Mouse (Mus musculus): ENCODE measurements around the gene Coro7. TPM values are rescaled to one million over a fixed set of nuclear protein-coding genes. Genes with fewer than 3 reads are reported as not detected.

The Coro7 gene
- polyA plus RNA-seq, 1 experiment from 2014 or later, result 13.7 TPM

GRCm38 (mm10) chr16:4639831-4640237 lies 39.7 kb downstream of the Coro7 start, which contains the start of the genes Vasn and Dnaja3:
TSS of gene Vasn (plus strand) at chr16:4639941.
TSS of gene Dnaja3 (plus strand) at chr16:4639989.
- peak within 1 kb of the TSS; percentile 91 for H3K9ac ChIP-seq (ENCODE audit: low read length)
- H3K9me3 ChIP-seq (replicated peaks; ENCODE audit: control insufficient read depth, low read length), result no peaks in the 10 kb centered on the region
- peaks cover 64% of the 10 kb centered on the region for H3K4me1 ChIP-seq (ENCODE audit: control insufficient read depth, insufficient read depth, low read length)
- no peaks in the 10 kb centered on the region for H3K36me3 ChIP-seq (ENCODE audit: control insufficient read depth, insufficient read depth)
- peak within 1 kb of the TSS; percentile 86 for H3K4me3 ChIP-seq (ENCODE audit: low read length)
- peak; percentile 83 for ATAC-seq (replicated peaks; ENCODE audit: extremely low read depth, insufficient read depth, low FRiP score)
- peak within 1 kb of the TSS; percentile 94 for H3K4me2 ChIP-seq (ENCODE audit: low read depth, low read length)
- H3K27me3 ChIP-seq (ENCODE audit: control insufficient read depth, insufficient read depth, low read length), result no peaks in the 10 kb centered on the region
- H3K27ac ChIP-seq (ENCODE audit: low read length), result peak within 1 kb of the TSS; percentile 94
- WGBS, result under 1% methylated on average over 22 of the region's 22 CpGs

DNA sequence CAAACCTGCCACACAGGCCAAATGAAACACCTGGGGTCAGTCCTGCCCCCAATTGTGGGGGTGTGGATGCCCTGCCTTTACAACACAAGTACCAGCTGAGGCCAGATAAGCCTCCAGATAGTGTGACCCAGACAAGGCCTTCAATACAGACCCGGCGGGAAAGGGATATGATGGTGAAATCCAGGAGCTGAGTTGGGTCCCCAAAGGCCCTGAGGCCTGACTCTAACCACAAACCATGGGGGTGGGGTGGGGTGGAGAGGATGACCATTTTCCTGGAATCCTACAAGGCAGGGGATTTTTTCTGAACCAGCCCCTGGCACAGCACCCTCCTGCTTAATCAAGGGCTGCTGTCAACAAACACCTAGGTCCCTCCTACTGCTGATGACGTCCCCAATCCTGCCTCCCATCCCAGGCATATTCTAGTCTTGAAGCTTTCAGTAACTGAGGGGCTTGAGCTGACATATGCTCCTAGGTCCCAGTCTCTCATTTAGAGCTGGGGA lies 40.6 kb downstream of the Coro7 start:
- no peak overlapping the region for H3K4me2 ChIP-seq (ENCODE audit: low read depth, low read length)
- no peak overlapping the region for H3K9ac ChIP-seq (ENCODE audit: low read length)
- no peak overlapping the region for H3K27ac ChIP-seq (ENCODE audit: low read length)
- ATAC-seq (replicated peaks; ENCODE audit: extremely low read depth, insufficient read depth, low FRiP score), result no peak
- peaks cover 61% of the 10 kb centered on the region for H3K4me1 ChIP-seq (ENCODE audit: control insufficient read depth, insufficient read depth, low read length)
- H3K36me3 ChIP-seq (ENCODE audit: control insufficient read depth, insufficient read depth), result no peaks in the 10 kb centered on the region
- no peaks in the 10 kb centered on the region for H3K27me3 ChIP-seq (ENCODE audit: control insufficient read depth, insufficient read depth, low read length)
- H3K9me3 ChIP-seq (replicated peaks; ENCODE audit: control insufficient read depth, low read length), result no peaks in the 10 kb centered on the region
- H3K4me3 ChIP-seq (ENCODE audit: low read length), result no peak overlapping the region
- 52% methylated on average over 3 of the region's 3 CpGs for WGBS

GRCm38 (mm10) chr16:4635760-4636159 lies 43.8 kb downstream of the Coro7 start:
- Histone ChIP-seq H3K9ac (ENCODE audit: low read length) (peak overlapping the region; percentile 41), H3K4me3 (ENCODE audit: low read length) (no peak overlapping the region), H3K4me1 (ENCODE audit: control insufficient read depth, insufficient read depth, low read length) (peaks cover 29% of the 10 kb centered on the region), H3K9me3 (replicated peaks; ENCODE audit: control insufficient read depth, low read length) (no peaks in the 10 kb centered on the region), H3K27me3 (ENCODE audit: control insufficient read depth, insufficient read depth, low read length) (no peaks in the 10 kb centered on the region), H3K36me3 (ENCODE audit: control insufficient read depth, insufficient read depth) (no peaks in the 10 kb centered on the region), H3K27ac (ENCODE audit: low read length) (no peak overlapping the region), H3K4me2 (ENCODE audit: low read depth, low read length) (no peak overlapping the region)
- 50% methylated on average over 4 of the region's 4 CpGs for WGBS
- no peak for ATAC-seq (replicated peaks; ENCODE audit: extremely low read depth, insufficient read depth, low FRiP score)

DNA sequence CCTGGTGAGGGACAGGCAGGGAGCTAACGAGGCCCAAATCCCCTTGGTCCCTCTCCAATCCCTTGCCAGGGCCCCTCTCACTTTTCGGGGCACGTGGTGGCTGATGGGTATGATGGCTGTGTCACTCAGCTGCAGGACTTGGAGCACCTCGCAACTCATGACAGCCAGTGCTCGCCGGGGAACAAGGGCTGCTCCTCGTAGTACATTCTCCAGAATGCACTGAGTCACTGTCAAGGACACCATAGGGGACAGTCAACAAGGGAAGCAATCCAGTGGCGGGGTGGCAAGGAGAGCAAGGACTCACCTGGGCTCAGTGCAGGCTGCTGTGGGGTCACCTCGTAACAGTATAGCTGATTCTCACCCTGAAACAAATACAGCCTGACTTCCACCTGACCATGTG lies 44.9 kb downstream of the Coro7 start:
- Histone ChIP-seq H3K9me3 (replicated peaks; ENCODE audit: control insufficient read depth, low read length) (no peaks in the 10 kb centered on the region), H3K9ac (ENCODE audit: low read length) (peak overlapping the region; percentile 41), H3K4me3 (ENCODE audit: low read length) (no peak overlapping the region), H3K4me2 (ENCODE audit: low read depth, low read length) (no peak overlapping the region), H3K27ac (ENCODE audit: low read length) (peak overlapping the region; percentile 47; the same call in 1 of the 2 replicates), H3K4me1 (ENCODE audit: control insufficient read depth, insufficient read depth, low read length) (peaks cover 24% of the 10 kb centered on the region), H3K27me3 (ENCODE audit: control insufficient read depth, insufficient read depth, low read length) (no peaks in the 10 kb centered on the region), H3K36me3 (ENCODE audit: control insufficient read depth, insufficient read depth) (no peaks in the 10 kb centered on the region)
- WGBS, result 55% methylated on average over 9 of the region's 9 CpGs
- ATAC-seq (replicated peaks; ENCODE audit: extremely low read depth, insufficient read depth, low FRiP score), result no peak

GRCm38 (mm10) chr16:4633661-4634060 lies 45.9 kb downstream of the Coro7 start:
- H3K27me3 ChIP-seq (ENCODE audit: control insufficient read depth, insufficient read depth, low read length), result no peaks in the 10 kb centered on the region
- ATAC-seq (replicated peaks; ENCODE audit: extremely low read depth, insufficient read depth, low FRiP score), result no peak
- H3K9ac ChIP-seq (ENCODE audit: low read length), result no peak overlapping the region
- 91% methylated on average over 3 of the region's 3 CpGs for WGBS
- H3K4me1 ChIP-seq (ENCODE audit: control insufficient read depth, insufficient read depth, low read length), result peaks cover 18% of the 10 kb centered on the region
- no peak overlapping the region for H3K27ac ChIP-seq (ENCODE audit: low read length)
- H3K4me2 ChIP-seq (ENCODE audit: low read depth, low read length), result no peak overlapping the region
- H3K4me3 ChIP-seq (ENCODE audit: low read length), result no peak overlapping the region
- no peaks in the 10 kb centered on the region for H3K36me3 ChIP-seq (ENCODE audit: control insufficient read depth, insufficient read depth)
- no peaks in the 10 kb centered on the region for H3K9me3 ChIP-seq (replicated peaks; ENCODE audit: control insufficient read depth, low read length)

GRCm38 (mm10) chr16:4632050-4632449 lies 47.5 kb downstream of the Coro7 start:
- 44% methylated on average over 7 of the region's 7 CpGs for WGBS
- H3K27ac ChIP-seq (ENCODE audit: low read length), result no peak overlapping the region
- H3K9me3 ChIP-seq (replicated peaks; ENCODE audit: control insufficient read depth, low read length), result no peaks in the 10 kb centered on the region
- H3K36me3 ChIP-seq (ENCODE audit: control insufficient read depth, insufficient read depth), result no peaks in the 10 kb centered on the region
- no peak overlapping the region for H3K4me2 ChIP-seq (ENCODE audit: low read depth, low read length)
- H3K27me3 ChIP-seq (ENCODE audit: control insufficient read depth, insufficient read depth, low read length), result no peaks in the 10 kb centered on the region
- no peak overlapping the region for H3K4me3 ChIP-seq (ENCODE audit: low read length)
- ATAC-seq (replicated peaks; ENCODE audit: extremely low read depth, insufficient read depth, low FRiP score), result no peak
- H3K4me1 ChIP-seq (ENCODE audit: control insufficient read depth, insufficient read depth, low read length), result peaks cover 20% of the 10 kb centered on the region
- H3K9ac ChIP-seq (ENCODE audit: low read length), result no peak overlapping the region

DNA sequence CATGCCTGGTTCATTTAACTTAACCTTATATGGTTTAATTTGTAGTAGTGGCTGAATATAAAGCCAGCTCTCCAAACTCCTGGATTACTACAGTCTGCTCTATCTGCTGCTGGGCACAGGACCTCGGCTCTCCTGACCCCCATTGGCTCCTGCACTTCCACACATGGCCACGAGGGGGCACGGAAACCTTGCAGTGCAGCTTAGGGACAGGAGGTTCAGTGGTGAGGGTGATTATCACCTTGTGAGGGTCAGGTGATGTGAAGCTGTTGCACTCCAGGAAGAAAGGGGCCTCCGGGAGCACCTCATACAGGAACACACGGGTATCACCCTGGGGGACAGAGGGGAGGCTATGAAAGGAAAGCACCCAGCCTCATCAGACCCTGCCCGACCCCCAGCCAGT lies 49.6 kb downstream of the Coro7 start:
- 19% methylated on average over 6 of the region's 6 CpGs for WGBS
- no peak overlapping the region for H3K4me3 ChIP-seq (ENCODE audit: low read length)

DNA sequence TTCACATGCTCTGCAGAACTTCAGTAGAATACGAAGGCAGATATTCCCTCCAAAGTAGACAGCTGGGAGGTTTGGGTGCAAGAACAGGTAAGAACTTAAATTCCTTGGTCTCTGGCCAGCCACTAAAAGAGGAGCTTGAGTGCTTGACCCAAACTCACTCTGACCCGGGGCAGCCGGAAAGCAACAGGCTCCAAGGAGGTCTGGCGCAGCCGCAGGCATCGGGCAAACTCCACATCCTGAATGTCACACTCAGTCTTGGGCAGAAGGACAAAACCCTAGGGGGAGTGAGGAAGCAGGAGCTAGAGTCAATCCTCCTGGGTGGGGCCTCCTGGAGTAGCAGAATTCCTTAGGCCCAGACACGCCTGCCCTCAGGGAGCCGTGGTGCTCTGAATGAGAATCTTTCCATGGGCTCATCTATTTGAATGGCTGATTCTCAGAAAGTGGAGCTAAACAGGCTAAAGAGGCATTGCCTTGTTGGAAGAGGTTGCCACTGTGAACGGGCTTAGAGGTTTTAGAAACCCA lies 50.6 kb downstream of the Coro7 start:
- 90% methylated on average over 9 of the region's 9 CpGs for WGBS
- peaks cover 7% of the 10 kb centered on the region for H3K4me1 ChIP-seq (ENCODE audit: control insufficient read depth, insufficient read depth, low read length)
- H3K4me3 ChIP-seq (ENCODE audit: low read length), result no peak overlapping the region
- no peak overlapping the region for H3K9ac ChIP-seq (ENCODE audit: low read length)
- H3K9me3 ChIP-seq (replicated peaks; ENCODE audit: control insufficient read depth, low read length), result no peaks in the 10 kb centered on the region
- no peak overlapping the region for H3K27ac ChIP-seq (ENCODE audit: low read length)
- no peak overlapping the region for H3K4me2 ChIP-seq (ENCODE audit: low read depth, low read length)
- no peaks in the 10 kb centered on the region for H3K27me3 ChIP-seq (ENCODE audit: control insufficient read depth, insufficient read depth, low read length)
- no peaks in the 10 kb centered on the region for H3K36me3 ChIP-seq (ENCODE audit: control insufficient read depth, insufficient read depth)
- ATAC-seq (replicated peaks; ENCODE audit: extremely low read depth, insufficient read depth, low FRiP score), result no peak

More for the DNA sequence above, 49.6 kb downstream of the Coro7 start:
- Histone ChIP-seq H3K9ac (ENCODE audit: low read length) (peak overlapping the region; percentile 23; the same call in 1 of the 2 replicates), H3K4me1 (ENCODE audit: control insufficient read depth, insufficient read depth, low read length) (peaks cover 12% of the 10 kb centered on the region), H3K9me3 (replicated peaks; ENCODE audit: control insufficient read depth, low read length) (no peaks in the 10 kb centered on the region), H3K36me3 (ENCODE audit: control insufficient read depth, insufficient read depth) (no peaks in the 10 kb centered on the region), H3K4me2 (ENCODE audit: low read depth, low read length) (no peak overlapping the region), H3K27ac (ENCODE audit: low read length) (no peak overlapping the region), H3K27me3 (ENCODE audit: control insufficient read depth, insufficient read depth, low read length) (no peaks in the 10 kb centered on the region)
- ATAC-seq (replicated peaks; ENCODE audit: extremely low read depth, insufficient read depth, low FRiP score), result 0 out of 2 replicates have a peak, but pooled peaks have one; percentile 39

DNA sequence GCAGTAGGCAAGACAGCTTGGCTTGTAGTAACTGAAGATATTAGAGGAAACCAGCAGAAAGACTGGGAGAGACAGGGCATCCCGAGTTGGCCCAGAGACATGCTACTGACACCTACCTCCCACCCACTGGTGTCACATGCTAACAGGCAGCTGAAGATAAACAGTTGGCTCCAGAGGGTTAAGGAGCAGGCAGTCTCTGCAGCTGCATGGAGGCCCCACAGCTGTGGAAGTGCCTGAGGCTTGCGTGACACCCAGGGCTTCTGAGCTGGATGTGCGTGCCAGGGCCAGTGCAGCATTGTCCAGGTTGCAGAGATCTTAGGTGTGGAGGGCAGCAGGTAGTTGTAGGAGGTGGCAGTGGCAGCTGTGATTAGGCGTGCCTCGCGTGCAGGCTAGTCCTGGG lies 52.5 kb downstream of the Coro7 start:
- ATAC-seq (replicated peaks; ENCODE audit: extremely low read depth, insufficient read depth, low FRiP score), result no peak
- 0 out of 2 replicates have a peak overlapping the region, but pooled peaks have one; percentile 21 for H3K9ac ChIP-seq (ENCODE audit: low read length)

More for the DNA sequence above, 52.5 kb downstream of the Coro7 start:
- Histone ChIP-seq H3K4me1 (ENCODE audit: control insufficient read depth, insufficient read depth, low read length) (peaks cover 21% of the 10 kb centered on the region), H3K27ac (ENCODE audit: low read length) (no peak overlapping the region), H3K9me3 (replicated peaks; ENCODE audit: control insufficient read depth, low read length) (no peaks in the 10 kb centered on the region), H3K4me2 (ENCODE audit: low read depth, low read length) (no peak overlapping the region), H3K4me3 (ENCODE audit: low read length) (no peak overlapping the region), H3K36me3 (ENCODE audit: control insufficient read depth, insufficient read depth) (no peaks in the 10 kb centered on the region), H3K27me3 (ENCODE audit: control insufficient read depth, insufficient read depth, low read length) (no peaks in the 10 kb centered on the region)
- WGBS, result 60% methylated on average over 6 of the region's 6 CpGs
